Mouse (Mus musculus): ENCODE results near the gene Rnf4. TPM values are rescaled to one million over a fixed set of nuclear protein-coding genes. Genes with fewer than 3 reads are reported as not detected.

Rnf4 gene
- total RNA-seq, 2 experiments from 2014 or later: 101 to 105 TPM

GRCm38 (mm10) chr5:34398326-34398725, 62.2 kb downstream of the Rnf4 start:
- DNase-seq (ENCODE audit: low spot score in 2 of 2): no peak

Other genes starting within 250 kb of the Rnf4 start
- gene Poln, start 166.8 kb upstream of the Rnf4 start, total RNA-seq (2021): 10 to 100 TPM; 15.5 to 26.2 TPM
- gene Haus3, start 166.8 kb upstream of the Rnf4 start, total RNA-seq (2021): 1 to 10 TPM; 8.3 to 9.3 TPM
- 100 to 1,000 TPM; 108 to 114 TPM for gene Mxd4, start 148.6 kb upstream of the Rnf4 start, total RNA-seq (2021)
- 1 to 10 TPM in 1 of 2 experiments, under 1 TPM in 1; 0.53 to 1.0 TPM for gene Zfyve28, start 47.8 kb upstream of the Rnf4 start, total RNA-seq (2021)
- not detected for gene Cfap99, start 47.7 kb upstream of the Rnf4 start, total RNA-seq (2021)
- gene Fam193a, start 33.6 kb downstream of the Rnf4 start, total RNA-seq (2021): 10 to 100 TPM; 28.9 to 29.5 TPM
- gene Tnip2, start 177.7 kb downstream of the Rnf4 start, total RNA-seq (2021): 10 to 100 TPM; 14.9 to 18.3 TPM
- 10 to 100 TPM; 16.9 to 20.9 TPM for gene Sh3bp2, start 189.5 kb downstream of the Rnf4 start, total RNA-seq (2021)
- 100 to 1,000 TPM; 127 to 136 TPM for gene Add1, start 237.4 kb downstream of the Rnf4 start, total RNA-seq (2021)

Measured in adrenal gland, adult 18-20 months (tissue).